Mouse (Mus musculus) myocyte (in vitro differentiated cells): ENCODE data around the gene Krtap5-1.

Experiments
- CEBPB ChIP-seq: IDR thresholded peaks from 2 replicates; pipeline ENCODE4 v1.6.1; 2011; ENCODE audit warnings: mild to moderate bottlenecking, moderate library complexity; ENCODE audit not compliant: poor library complexity, insufficient read depth, severe bottlenecking
- E2F4 ChIP-seq: IDR thresholded peaks from one replicate; pipeline ENCODE4 v1.6.1; 2011; ENCODE audit warnings: mild to moderate bottlenecking, control low read depth, moderate library complexity; ENCODE audit not compliant: insufficient read depth
- MAX ChIP-seq: IDR thresholded peaks from one replicate; pipeline ENCODE4 v1.6.1; 2011; ENCODE audit warnings: low read depth, mild to moderate bottlenecking, control low read depth
- MYOD1 ChIP-seq, 3 experiments: IDR thresholded peaks; one replicate each; pipeline ENCODE4 v1.6.1; 2011; ENCODE audit warnings: control low read depth in 2 of 3, low read depth in 2 of 3, mild to moderate bottlenecking in 2 of 3, moderate library complexity in 1 of 3; ENCODE audit not compliant: insufficient read length in 2 of 3, control insufficient read depth in 1 of 3
- MYOG ChIP-seq, 3 experiments: IDR thresholded peaks; one replicate each; pipeline ENCODE4 v1.6.1; 2011; ENCODE audit warnings: control low read depth in 2 of 3, low read depth in 2 of 3, mild to moderate bottlenecking in 2 of 3; ENCODE audit not compliant: insufficient read length in 2 of 3, control insufficient read depth in 1 of 3, insufficient read depth in 1 of 3
- POLR2A ChIP-seq: IDR thresholded peaks from one replicate; pipeline ENCODE4 v1.6.1; 2011; ENCODE audit warnings: low read depth, mild to moderate bottlenecking, control low read depth, moderate library complexity; ENCODE audit not compliant: insufficient read length
- POLR2AphosphoS2 ChIP-seq: IDR thresholded peaks from one replicate; pipeline ENCODE4 v1.6.1; 2011; ENCODE audit warnings: low read depth, control low read depth; ENCODE audit not compliant: insufficient read length
- REST ChIP-seq: IDR thresholded peaks from one replicate; pipeline ENCODE4 v1.6.1; 2011; ENCODE audit warnings: mild to moderate bottlenecking, control low read depth, moderate library complexity; ENCODE audit not compliant: insufficient read depth, insufficient read length
- TCF12 ChIP-seq: IDR thresholded peaks from one replicate; pipeline ENCODE4 v1.6.1; 2011; ENCODE audit warnings: mild to moderate bottlenecking, control low read depth; ENCODE audit not compliant: poor library complexity, insufficient read depth, severe bottlenecking
- TCF3 ChIP-seq: IDR thresholded peaks from one replicate; pipeline ENCODE4 v1.6.1; 2011; ENCODE audit warnings: low read depth, control low read depth; ENCODE audit not compliant: insufficient read length
- USF1 ChIP-seq: IDR thresholded peaks from one replicate; pipeline ENCODE4 v1.6.1; 2011; ENCODE audit warnings: low read depth, mild to moderate bottlenecking, control low read depth, moderate library complexity

GRCm38 (mm10) chr7:142340269-142340970 lies 43.5 kb upstream of the Krtap5-1 start:
- TF ChIP-seq POLR2A (no peak), MAX (no peak), POLR2AphosphoS2 (no peak), USF1 (no peak), TCF12 (no peak), CEBPB (no peak), E2F4 (no peak), MYOD1 (IDR thresholded peaks at IDR 0.05; ENCODE audit: control insufficient read depth in 1 of 3, insufficient read length in 2 of 3, low read depth in 2 of 3) (no peak), TCF3 (no peak), REST (no peak), MYOG (IDR thresholded peaks at IDR 0.05; ENCODE audit: control insufficient read depth in 1 of 3, insufficient read depth in 1 of 3, insufficient read length in 2 of 3, low read depth in 2 of 3) (no peak)
